Mouse (Mus musculus) megakaryocyte, embryonic 14.5 days (primary cell): Measurements from ENCODE around the gene Foxj1.

Source experiments
- FLI1 ChIP-seq: IDR thresholded peaks from 2 replicates; pipeline ENCODE4 v1.6.1; 2012; ENCODE audit warnings: low read length, inconsistent platforms, mixed read lengths
- GATA1 ChIP-seq: IDR thresholded peaks from 3 replicates; pipeline ENCODE4 v1.6.1; 2012; ENCODE audit warnings: mixed read lengths, low read length, inconsistent platforms, borderline replicate concordance

- no peak for TF ChIP-seq GATA1
- no peak for TF ChIP-seq FLI1
Observed at GRCm38 (mm10) chr11:116359652-116360051, 24.5 kb upstream of the Foxj1 start.
